Mouse (Mus musculus): Measurements from ENCODE around the gene Mid1. TPM values are rescaled to one million over a fixed set of nuclear protein-coding genes. Genes with fewer than 3 reads are reported as not detected.

The Mid1 gene
- polyA plus RNA-seq, 1 experiment from 2014 or later: 1.7 TPM

GRCm38 (mm10) chrX:169692225-169692909 lies 7.4 kb downstream of the Mid1 start:
- 67% methylated on average over 6 of the region's 6 CpGs for WGBS
- no peak overlapping the region for H3K9ac ChIP-seq (replicated peaks; ENCODE audit: low read depth)
- no peaks in the 10 kb centered on the region for H3K36me3 ChIP-seq (ENCODE audit: insufficient read depth, low read length)
- TF ChIP-seq EP300 (IDR thresholded peaks at IDR 0.05): no peak
- no peak for TF ChIP-seq CTCF (IDR thresholded peaks at IDR 0.05)
- no peak overlapping the region for H3K4me2 ChIP-seq (replicated peaks; ENCODE audit: low read depth, low read length)
- H3K4me3 ChIP-seq (ENCODE audit: low read depth, low read length): no peak overlapping the region
- H3K27me3 ChIP-seq (replicated peaks; ENCODE audit: insufficient read depth, low read length): no peaks in the 10 kb centered on the region
- no peaks in the 10 kb centered on the region for H3K4me1 ChIP-seq (ENCODE audit: insufficient read depth, low read depth, low read length)
- peak; percentile 6 for DNase-seq (ENCODE audit: low spot score)
- no peak for ATAC-seq
- no peak overlapping the region for H3K27ac ChIP-seq (ENCODE audit: low read length)
- no peaks in the 10 kb centered on the region for H3K9me3 ChIP-seq (ENCODE audit: low read length)

- WGBS: 87% methylated on average over 2 of the region's 2 CpGs
- DNase-seq (ENCODE audit: low spot score) (no peak), ATAC-seq (no peak)
Observed at GRCm38 (mm10) chrX:169704016-169704602, 19.1 kb downstream of the Mid1 start.

GRCm38 (mm10) chrX:169723511-169723910 lies 38.5 kb downstream of the Mid1 start:
- H3K9ac ChIP-seq (replicated peaks; ENCODE audit: low read depth): no peak overlapping the region
- H3K27me3 ChIP-seq (replicated peaks; ENCODE audit: insufficient read depth, low read length): no peaks in the 10 kb centered on the region
- no peak overlapping the region for H3K27ac ChIP-seq (ENCODE audit: low read length)
- WGBS: 72% methylated on average over 1 of the region's 1 CpGs
- no peaks in the 10 kb centered on the region for H3K36me3 ChIP-seq (ENCODE audit: insufficient read depth, low read length)
- TF ChIP-seq CTCF (IDR thresholded peaks at IDR 0.05): no peak
- no peak for TF ChIP-seq EP300 (IDR thresholded peaks at IDR 0.05)
- H3K4me1 ChIP-seq (ENCODE audit: insufficient read depth, low read depth, low read length): no peaks in the 10 kb centered on the region
- H3K4me3 ChIP-seq (ENCODE audit: low read depth, low read length): no peak overlapping the region
- ATAC-seq (no peak), DNase-seq (ENCODE audit: low spot score) (no peak)
- H3K4me2 ChIP-seq (replicated peaks; ENCODE audit: low read depth, low read length): no peak overlapping the region
- H3K9me3 ChIP-seq (ENCODE audit: low read length): no peaks in the 10 kb centered on the region

More at GRCm38 (mm10) chrX:169704016-169704602, 19.1 kb downstream of the Mid1 start:
- no peaks in the 10 kb centered on the region for H3K4me1 ChIP-seq (ENCODE audit: insufficient read depth, low read depth, low read length)
- TF ChIP-seq EP300 (IDR thresholded peaks at IDR 0.05) (no peak), CTCF (IDR thresholded peaks at IDR 0.05) (no peak)
- H3K4me3 ChIP-seq (ENCODE audit: low read depth, low read length): no peak overlapping the region
- no peaks in the 10 kb centered on the region for H3K9me3 ChIP-seq (ENCODE audit: low read length)
- H3K27ac ChIP-seq (ENCODE audit: low read length): no peak overlapping the region
- no peak overlapping the region for H3K4me2 ChIP-seq (replicated peaks; ENCODE audit: low read depth, low read length)
- H3K27me3 ChIP-seq (replicated peaks; ENCODE audit: insufficient read depth, low read length): no peaks in the 10 kb centered on the region
- no peaks in the 10 kb centered on the region for H3K36me3 ChIP-seq (ENCODE audit: insufficient read depth, low read length)
- H3K9ac ChIP-seq (replicated peaks; ENCODE audit: low read depth): no peak overlapping the region

- no peak for TF ChIP-seq CTCF (IDR thresholded peaks at IDR 0.05)
- TF ChIP-seq EP300 (IDR thresholded peaks at IDR 0.05): no peak
- ATAC-seq: no peak
- H3K36me3 ChIP-seq (ENCODE audit: insufficient read depth, low read length): no peaks in the 10 kb centered on the region
Observed at GRCm38 (mm10) chrX:169735387-169735969, 50.5 kb downstream of the Mid1 start.

GRCm38 (mm10) chrX:169758001-169758400 lies 73.0 kb downstream of the Mid1 start:
- Histone ChIP-seq H3K9ac (replicated peaks; ENCODE audit: low read depth) (no peak overlapping the region), H3K4me2 (replicated peaks; ENCODE audit: low read depth, low read length) (no peak overlapping the region), H3K27ac (ENCODE audit: low read length) (no peak overlapping the region), H3K4me1 (ENCODE audit: insufficient read depth, low read depth, low read length) (no peaks in the 10 kb centered on the region), H3K27me3 (replicated peaks; ENCODE audit: insufficient read depth, low read length) (no peaks in the 10 kb centered on the region), H3K9me3 (ENCODE audit: low read length) (no peaks in the 10 kb centered on the region), H3K4me3 (ENCODE audit: low read depth, low read length) (no peak overlapping the region), H3K36me3 (ENCODE audit: insufficient read depth, low read length) (no peaks in the 10 kb centered on the region)
- no peak for TF ChIP-seq CTCF (IDR thresholded peaks at IDR 0.05)
- no peak for TF ChIP-seq EP300 (IDR thresholded peaks at IDR 0.05)
- no peak for ATAC-seq
- 44% methylated on average over 3 of the region's 3 CpGs for WGBS
- DNase-seq (ENCODE audit: low spot score): no peak

More at GRCm38 (mm10) chrX:169735387-169735969, 50.5 kb downstream of the Mid1 start:
- H3K4me2 ChIP-seq (replicated peaks; ENCODE audit: low read depth, low read length): no peak overlapping the region
- no peak for DNase-seq (ENCODE audit: low spot score)
- H3K27ac ChIP-seq (ENCODE audit: low read length): no peak overlapping the region
- WGBS: 54% methylated on average over 3 of the region's 3 CpGs
- H3K27me3 ChIP-seq (replicated peaks; ENCODE audit: insufficient read depth, low read length): no peaks in the 10 kb centered on the region
- no peak overlapping the region for H3K9ac ChIP-seq (replicated peaks; ENCODE audit: low read depth)
- H3K9me3 ChIP-seq (ENCODE audit: low read length): no peaks in the 10 kb centered on the region
- no peaks in the 10 kb centered on the region for H3K4me1 ChIP-seq (ENCODE audit: insufficient read depth, low read depth, low read length)
- no peak overlapping the region for H3K4me3 ChIP-seq (ENCODE audit: low read depth, low read length)

GRCm38 (mm10) chrX:169779535-169779934 lies 94.5 kb downstream of the Mid1 start, which contains the start of gene 4933400A11Rik:
4933400A11Rik (minus strand) TSS chrX:169779635.
- Histone ChIP-seq H3K9me3 (ENCODE audit: low read length) (no peaks in the 10 kb centered on the region), H3K27me3 (replicated peaks; ENCODE audit: insufficient read depth, low read length) (no peaks in the 10 kb centered on the region), H3K9ac (replicated peaks; ENCODE audit: low read depth) (no peak within 1 kb of the TSS), H3K4me1 (ENCODE audit: insufficient read depth, low read depth, low read length) (no peaks in the 10 kb centered on the region), H3K36me3 (ENCODE audit: insufficient read depth, low read length) (no peaks in the 10 kb centered on the region), H3K27ac (ENCODE audit: low read length) (no peak within 1 kb of the TSS), H3K4me3 (ENCODE audit: low read depth, low read length) (no peak within 1 kb of the TSS), H3K4me2 (replicated peaks; ENCODE audit: low read depth, low read length) (no peak within 1 kb of the TSS)
- DNase-seq (ENCODE audit: low spot score) (no peak), ATAC-seq (no peak)
- no peak for TF ChIP-seq CTCF (IDR thresholded peaks at IDR 0.05)
- TF ChIP-seq EP300 (IDR thresholded peaks at IDR 0.05): no peak
- 88% methylated on average over 3 of the region's 3 CpGs for WGBS
